Mouse (Mus musculus) brown adipose tissue, adult 24 weeks (tissue): ENCODE results near the gene Kdm7a. TPM values are rescaled to one million over a fixed set of nuclear protein-coding genes. Genes with fewer than 3 reads are reported as not detected.

Source experiments
- polyA plus RNA-seq: library from polyadenylated mRNA; stranded (reverse); fragments of >200 nt; gene quantifications from 2 replicates; pipeline ENCODE4 v1.2.4, GENCODE M21; 2012; ENCODE audit not compliant: missing spikeins, insufficient read depth, insufficient read length

The Kdm7a gene
- polyA plus RNA-seq, 1 experiment, result 12.2 TPM

Other genes starting within 250 kb of the Kdm7a start
- gene Parp12, start 88.4 kb downstream of the Kdm7a start, polyA plus RNA-seq, result 9.3 and 13.8 TPM in 2 replicates
- 7.4 and 11.0 TPM in 2 replicates for gene Slc37a3, start 170.9 kb upstream of the Kdm7a start, polyA plus RNA-seq
- gene Rab19, start 174.4 kb upstream of the Kdm7a start, polyA plus RNA-seq, result not detected in 2 replicates
- 19.3 and 32.6 TPM in 2 replicates for gene Mkrn1, start 213.7 kb upstream of the Kdm7a start, polyA plus RNA-seq